Mouse (Mus musculus): ENCODE data around the gene Fbxo42. TPM values are rescaled to one million over a fixed set of nuclear protein-coding genes. Genes with fewer than 3 reads are reported as not detected.

Fbxo42 gene
- total and polyA plus RNA-seq, 3 experiments: 11.2 to 260 (median 23.1) TPM

- peaks cover 48% of the 10 kb centered on the region for H3K79me2 ChIP-seq (ENCODE audit: control insufficient read depth, insufficient read depth, low read length, poor library complexity)
- peak within 1 kb of the TSS; percentile 82 to 94 for H3K4me3 ChIP-seq (ENCODE audit: control insufficient read depth in 1 of 2, insufficient read depth in 1 of 2, low read depth in 2 of 2, low read length in 2 of 2)
- H3K4me1 ChIP-seq (ENCODE audit: control insufficient read depth in 1 of 2, insufficient read depth in 2 of 2, low read length in 2 of 2): peaks cover 0 to 17% of the 10 kb centered on the region in 2 experiments; a peak in 2 of 4 replicates
- no peaks in the 10 kb centered on the region for H3K27me3 ChIP-seq (ENCODE audit: control insufficient read depth in 1 of 2, insufficient read depth in 2 of 2, low read length in 2 of 2)
- H3K27ac ChIP-seq (ENCODE audit: control insufficient read depth, low read depth, low read length): peak within 1 kb of the TSS; percentile 91
- H3K9me3 ChIP-seq (replicated peaks; ENCODE audit: insufficient read depth, low read length): no peaks in the 10 kb centered on the region
- peak within 1 kb of the TSS; percentile 99 for H3K9ac ChIP-seq (ENCODE audit: control insufficient read depth, low read depth, low read length, poor library complexity, severe bottlenecking)
- DNase-seq (ENCODE audit: low read depth, low spot score): peak; percentile 99
- H3K36me3 ChIP-seq (ENCODE audit: control insufficient read depth in 1 of 2, insufficient read depth in 2 of 2, low read length in 2 of 2): peaks cover 0 to 10% of the 10 kb centered on the region in 2 experiments; a peak in 3 of 4 replicates
- TF ChIP-seq USF2 (IDR thresholded peaks at IDR 0.05; ENCODE audit: borderline replicate concordance in 1 of 2, insufficient read depth in 1 of 2, low read depth in 1 of 2, low read length in 2 of 2): no peak
- peak; percentile 78; the same call in 1 of the 2 replicates for TF ChIP-seq MAZ (IDR thresholded peaks at IDR 0.05; ENCODE audit: low read depth, low read length)
- peak; percentile 96 for TF ChIP-seq NRF1 (IDR thresholded peaks at IDR 0.05; ENCODE audit: insufficient read depth, low read depth, low read length, poor library complexity, severe bottlenecking)
- TF ChIP-seq POLR2A (IDR thresholded peaks at IDR 0.05; ENCODE audit: control insufficient read depth in 1 of 2, insufficient read depth in 1 of 2, low read depth in 1 of 2, low read length in 2 of 2, poor library complexity in 1 of 2): peak; percentile 68 to 76; a peak in 3 of 4 replicates
- TF ChIP-seq ZKSCAN1 (IDR thresholded peaks at IDR 0.05; ENCODE audit: low read depth, low read length): no peak
- peak; percentile 70; the same call in 1 of the 2 replicates for TF ChIP-seq SIN3A (IDR thresholded peaks at IDR 0.05; ENCODE audit: low read length)
- TF ChIP-seq ZMIZ1 (IDR thresholded peaks at IDR 0.05; ENCODE audit: low read depth, low read length): peak; percentile 5; the same call in 1 of the 2 replicates
- no peak for TF ChIP-seq GABPA (IDR thresholded peaks at IDR 0.05; ENCODE audit: low read depth, low read length)
- no peak for TF ChIP-seq MYB (IDR thresholded peaks at IDR 0.05; ENCODE audit: low read depth, low read length)
- TF ChIP-seq UBTF (IDR thresholded peaks at IDR 0.05; ENCODE audit: borderline replicate concordance, insufficient read depth, low read depth, low read length): no peak
- no peak for TF ChIP-seq CHD2 (IDR thresholded peaks at IDR 0.05; ENCODE audit: low read length)
- TF ChIP-seq ETS1 (IDR thresholded peaks at IDR 0.05; ENCODE audit: low read depth, low read length): peak; percentile 36; the same call in 1 of the 2 replicates
- no peak for TF ChIP-seq MAFK (IDR thresholded peaks at IDR 0.05; ENCODE audit: borderline replicate concordance, low read depth, low read length)
- no peak for TF ChIP-seq CHD1 (IDR thresholded peaks at IDR 0.05; ENCODE audit: low read depth, low read length)
- peak; percentile 70; the same call in 1 of the 2 replicates for TF ChIP-seq TBP (IDR thresholded peaks at IDR 0.05; ENCODE audit: low read depth, low read length)
- TF ChIP-seq CTCF (IDR thresholded peaks at IDR 0.05 in 2 of 3, conservative IDR thresholded peaks at IDR 0.05 in 1 of 3; ENCODE audit: control insufficient read depth in 1 of 3, insufficient read depth in 1 of 3, low read depth in 2 of 3, low read length in 3 of 3, poor library complexity in 1 of 3, severe bottlenecking in 1 of 3): no peak
- TF ChIP-seq RAD21 (IDR thresholded peaks at IDR 0.05; ENCODE audit: low read depth, low read length): no peak
- TF ChIP-seq ELF1 (IDR thresholded peaks at IDR 0.05; ENCODE audit: low read depth, low read length): peak; percentile 97
- TF ChIP-seq MEF2A (IDR thresholded peaks at IDR 0.05; ENCODE audit: extremely low read depth, insufficient replicate concordance, low read depth, low read length, poor library complexity, severe bottlenecking): no peak
- no peak for TF ChIP-seq BHLHE40 (IDR thresholded peaks at IDR 0.05; ENCODE audit: borderline replicate concordance, low read depth, low read length)
- no peak for TF ChIP-seq SMC3 (IDR thresholded peaks at IDR 0.05; ENCODE audit: low read depth, low read length)
- TF ChIP-seq POLR2AphosphoS5 (IDR thresholded peaks at IDR 0.05; ENCODE audit: borderline replicate concordance, low read depth, low read length): no peak
- peak; percentile 94 for TF ChIP-seq HCFC1 (IDR thresholded peaks at IDR 0.05; ENCODE audit: low read depth, low read length)
- TF ChIP-seq ZC3H11A (IDR thresholded peaks at IDR 0.05; ENCODE audit: low read depth, low read length): no peak
- TF ChIP-seq POLR2AphosphoS2 (IDR thresholded peaks at IDR 0.05; ENCODE audit: low read length): peak; percentile 65; the same call in 1 of the 2 replicates
- peak; percentile 74 for TF ChIP-seq RCOR1 (IDR thresholded peaks at IDR 0.05; ENCODE audit: low read depth, low read length)
- TF ChIP-seq TCF12 (IDR thresholded peaks at IDR 0.05; ENCODE audit: low read depth, low read length): peak; percentile 23; the same call in 1 of the 2 replicates
- peak; percentile 20; the same call in 1 of the 2 replicates for TF ChIP-seq ZNF384 (IDR thresholded peaks at IDR 0.05; ENCODE audit: low read depth, low read length)
- no peak; the same call in 1 of the 2 replicates for TF ChIP-seq KAT2A (conservative IDR thresholded peaks at IDR 0.05; ENCODE audit: low read depth, low read length)
- peak in 1 of 2 experiments; percentile 38; a peak in 1 of 4 replicates for TF ChIP-seq EP300 (IDR thresholded peaks at IDR 0.05; ENCODE audit: low read depth in 1 of 2, low read length in 2 of 2)
- no peak for TF ChIP-seq E2F4 (IDR thresholded peaks at IDR 0.05; ENCODE audit: borderline replicate concordance, low read depth, low read length)
- TF ChIP-seq GATA1 (IDR thresholded peaks at IDR 0.05; ENCODE audit: low read depth, low read length): no peak
- no peak for TF ChIP-seq JUND (IDR thresholded peaks at IDR 0.05; ENCODE audit: low read depth, low read length)
- peak; percentile 68 for TF ChIP-seq MXI1 (IDR thresholded peaks at IDR 0.05; ENCODE audit: low read depth, low read length)
These were observed 8.4 kb upstream of the Fbxo42 start, which contains the start of gene Szrd1 for GRCm38 (mm10) chr4:141139116-141139970. TSS of gene Szrd1 (minus strand) at chr4:141139775.
